16 mouse cellular contexts compared by ENCODE assay signal in the genomic region with DNA sequence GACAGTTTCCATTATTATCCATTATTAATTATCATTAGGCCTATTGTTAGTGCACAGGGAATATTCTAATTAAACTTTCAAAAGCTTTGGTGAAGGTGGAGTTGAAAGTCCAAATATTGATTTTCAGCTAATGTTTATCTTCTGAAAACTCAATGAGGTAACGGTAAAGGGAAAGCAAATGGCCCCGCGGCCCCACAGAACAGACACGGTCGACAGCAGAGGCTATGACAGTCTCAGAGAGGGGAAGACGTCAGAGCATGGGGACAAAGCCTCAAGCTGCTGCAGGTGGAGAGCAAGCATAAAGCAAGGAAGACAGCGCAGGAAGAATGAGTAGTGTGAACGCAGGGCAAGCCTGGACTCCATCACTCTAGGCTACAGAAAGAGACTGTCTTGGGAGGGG. TPM values are rescaled to one million over a fixed set of nuclear protein-coding genes. Genes with fewer than 3 reads are reported as not detected.
A peak's percentile ranks its signal among the peaks of the same experiment; 100 is the strongest.
DNase-seq lines count a peak whose midpoint lies in the region; ATAC-seq and TF ChIP-seq lines count a peak whose summit lies in the region.
"Had no signal": no experiment of that assay in that cellular context is flagged by ENCODE, and none has a peak within 500 bp of the region (broad histone marks: within the 10 kb centered on the region; RNA-seq: fewer than 3 reads in every experiment).

No protein-coding gene starts in this region.

- H3K27ac ChIP-seq in heart, adult 2 months = peak overlapping the region; percentile 72; the same call in 1 of the 2 replicates
- H3K27ac ChIP-seq in midbrain, embryonic 13.5 days = no peak overlapping the region
- H3K27ac ChIP-seq in midbrain, embryonic 16.5 days (ENCODE audit: low read length) = no peak overlapping the region
- H3K27ac ChIP-seq in liver, embryonic 14.5 days = no peak overlapping the region
- H3K27ac ChIP-seq in stomach, embryonic 16.5 days (ENCODE audit: low read length) = no peak overlapping the region
- H3K27ac ChIP-seq: embryonic facial prominence, embryonic 15.5 days; heart, embryonic 15.5 days had no signal

- TF ChIP-seq POLR2A in heart, adult 2 months (IDR thresholded peaks at IDR 0.05; ENCODE audit: insufficient read depth, low read depth, low read length) = no peak

- H3K4me2 ChIP-seq in midbrain, embryonic 13.5 days (replicated peaks) = no peak overlapping the region
- no peak overlapping the region for H3K4me2 ChIP-seq in midbrain, embryonic 16.5 days (ENCODE audit: low read length)
- no peak overlapping the region for H3K4me2 ChIP-seq in liver, embryonic 14.5 days (ENCODE audit: low read depth)
- no peak overlapping the region for H3K4me2 ChIP-seq in stomach, embryonic 16.5 days (ENCODE audit: low read depth, low read length)
- H3K4me2 ChIP-seq: embryonic facial prominence, embryonic 15.5 days; heart, embryonic 15.5 days; stomach, embryonic 15.5 days had no signal

- no peak for DNase-seq in heart, adult 2 months
- no peak for DNase-seq in heart, postnatal 25 days (ENCODE audit: low spot score)
- no peak for DNase-seq in liver, embryonic 14.5 days (ENCODE audit: low read depth in 3 of 3, low spot score in 3 of 3)
- DNase-seq: cerebellum, adult 9-10 months; kidney, postnatal 10 days; thymus, postnatal 25 days had no signal

- H3K4me3 ChIP-seq in heart, adult 2 months = no peak overlapping the region
- H3K4me3 ChIP-seq in midbrain, embryonic 13.5 days (replicated peaks) = no peak overlapping the region
- no peak overlapping the region for H3K4me3 ChIP-seq in midbrain, embryonic 16.5 days (ENCODE audit: low read depth, low read length)
- H3K4me3 ChIP-seq in liver, embryonic 14.5 days (ENCODE audit: insufficient read depth in 1 of 2, low read depth in 2 of 2, low read length in 2 of 2) = no peak overlapping the region
- no peak overlapping the region for H3K4me3 ChIP-seq in stomach, embryonic 16.5 days (replicated peaks; ENCODE audit: low read length)
- H3K4me3 ChIP-seq: embryonic facial prominence, embryonic 15.5 days; heart, embryonic 15.5 days; lung, embryonic 15.5 days; stomach, embryonic 15.5 days had no signal

- WGBS in heart, adult 2 months = 61% methylated on average over 8 of the region's 8 CpGs
- WGBS in midbrain, embryonic 13.5 days = 63% methylated on average over 8 of the region's 8 CpGs
- 70% methylated on average over 8 of the region's 8 CpGs for WGBS in midbrain, embryonic 16.5 days
- 71% methylated on average over 8 of the region's 8 CpGs for WGBS in liver, embryonic 14.5 days (ENCODE audit: insufficient replicate concordance)
- 48% methylated on average over 8 of the region's 8 CpGs for WGBS in stomach, embryonic 16.5 days

- peaks cover 37% of the 10 kb centered on the region for H3K4me1 ChIP-seq in heart, adult 2 months (ENCODE audit: control insufficient read depth, insufficient read depth, low read length)
- peaks cover 17% of the 10 kb centered on the region; the same call in 1 of the 2 replicates for H3K4me1 ChIP-seq in midbrain, embryonic 13.5 days (replicated peaks)
- peaks cover 9% of the 10 kb centered on the region for H3K4me1 ChIP-seq in midbrain, embryonic 16.5 days (ENCODE audit: control insufficient read depth, insufficient read depth, low read length)
- peaks cover 0 to 16% of the 10 kb centered on the region in 2 experiments; a peak in 3 of 4 replicates for H3K4me1 ChIP-seq in liver, embryonic 14.5 days (replicated peaks; ENCODE audit: control insufficient read depth in 2 of 2, insufficient read depth in 2 of 2, low read length in 1 of 2)
- peaks cover 40% of the 10 kb centered on the region for H3K4me1 ChIP-seq in stomach, embryonic 16.5 days (ENCODE audit: control insufficient read depth, insufficient read depth, low read length)

- no peak overlapping the region for H3K9ac ChIP-seq in heart, adult 2 months (ENCODE audit: low read depth, low read length)
- H3K9ac ChIP-seq in midbrain, embryonic 13.5 days (replicated peaks) = no peak overlapping the region
- H3K9ac ChIP-seq in midbrain, embryonic 16.5 days (ENCODE audit: low read depth, low read length) = no peak overlapping the region
- H3K9ac ChIP-seq in liver, embryonic 14.5 days (replicated peaks) = no peak overlapping the region
- H3K9ac ChIP-seq in stomach, embryonic 16.5 days (ENCODE audit: low read length) = no peak overlapping the region
- H3K9ac ChIP-seq: embryonic facial prominence, embryonic 15.5 days; heart, embryonic 15.5 days; lung, embryonic 15.5 days; stomach, embryonic 15.5 days had no signal

- H3K79me2 ChIP-seq in heart, adult 2 months (replicated peaks; ENCODE audit: control insufficient read depth, insufficient read depth, low read length) = peaks cover 4% of the 10 kb centered on the region

- H3K9me3 ChIP-seq in midbrain, embryonic 13.5 days = no peaks in the 10 kb centered on the region
- no peaks in the 10 kb centered on the region for H3K9me3 ChIP-seq in midbrain, embryonic 16.5 days (replicated peaks; ENCODE audit: control insufficient read depth, low read length, poor library complexity, severe bottlenecking)
- H3K9me3 ChIP-seq in liver, embryonic 14.5 days (ENCODE audit: control insufficient read depth, low read length) = no peaks in the 10 kb centered on the region
- no peaks in the 10 kb centered on the region for H3K9me3 ChIP-seq in stomach, embryonic 16.5 days (replicated peaks; ENCODE audit: control insufficient read depth, low read length)
- H3K9me3 ChIP-seq: embryonic facial prominence, embryonic 15.5 days; heart, embryonic 15.5 days; lung, embryonic 15.5 days; stomach, embryonic 15.5 days had no signal

- no peaks in the 10 kb centered on the region for H3K27me3 ChIP-seq in heart, adult 2 months (ENCODE audit: control insufficient read depth, insufficient read depth, low read length)
- H3K27me3 ChIP-seq in midbrain, embryonic 13.5 days = no peaks in the 10 kb centered on the region
- H3K27me3 ChIP-seq in midbrain, embryonic 16.5 days (ENCODE audit: control insufficient read depth, insufficient read depth, low read depth, low read length) = no peaks in the 10 kb centered on the region
- no peaks in the 10 kb centered on the region for H3K27me3 ChIP-seq in liver, embryonic 14.5 days (ENCODE audit: control insufficient read depth, insufficient read depth, low read length)
- H3K27me3 ChIP-seq in stomach, embryonic 16.5 days (ENCODE audit: control insufficient read depth, insufficient read depth, low read length) = no peaks in the 10 kb centered on the region
- H3K27me3 ChIP-seq: embryonic facial prominence, embryonic 15.5 days; heart, embryonic 15.5 days; lung, embryonic 15.5 days; stomach, embryonic 15.5 days had no signal

- ATAC-seq in midbrain, embryonic 13.5 days = 0 out of 2 replicates have a peak, but pooled peaks have one; percentile 30
- no peak for ATAC-seq in midbrain, embryonic 16.5 days
- 0 out of 2 replicates have a peak, but pooled peaks have one; percentile 8 for ATAC-seq in liver, embryonic 14.5 days (ENCODE audit: insufficient read depth)
- ATAC-seq in stomach, embryonic 16.5 days (ENCODE audit: insufficient read depth, low FRiP score) = peak; percentile 30; the same call in 1 of the 2 replicates
- no peak for ATAC-seq in erythroid progenitor cell, adult 5-6 weeks (replicated peaks; ENCODE audit: low FRiP score, poor library complexity, severe bottlenecking)
- ATAC-seq: activated CD4-positive, CD25-positive, alpha-beta regulatory T cell, adult 4 months; inflammation-experienced regulatory T-cells, adult 6 months had no signal

- peaks cover 82% of the 10 kb centered on the region for H3K36me3 ChIP-seq in heart, adult 2 months (ENCODE audit: control insufficient read depth, insufficient read depth, low read length)
- peaks cover 9% of the 10 kb centered on the region; the same call in 1 of the 2 replicates for H3K36me3 ChIP-seq in midbrain, embryonic 13.5 days
- 0 out of 2 replicates have a peak, but pooled peaks cover 2% of the 10 kb centered on the region for H3K36me3 ChIP-seq in midbrain, embryonic 16.5 days (ENCODE audit: control insufficient read depth, insufficient read depth, low read length)
- H3K36me3 ChIP-seq in liver, embryonic 14.5 days (replicated peaks; ENCODE audit: control insufficient read depth, insufficient read depth, low read depth) = peaks cover 17% of the 10 kb centered on the region
- peaks cover 5% of the 10 kb centered on the region; the same call in 1 of the 2 replicates for H3K36me3 ChIP-seq in stomach, embryonic 16.5 days (ENCODE audit: control insufficient read depth, insufficient read depth, low read length)

- TF ChIP-seq EP300 in heart, adult 2 months (IDR thresholded peaks at IDR 0.05; ENCODE audit: insufficient read depth, low read depth, low read length) = no peak
- no peak for TF ChIP-seq EP300 in liver, embryonic 14.5 days (IDR thresholded peaks at IDR 0.05; ENCODE audit: low read depth)

- TF ChIP-seq CTCF in heart, adult 2 months (IDR thresholded peaks at IDR 0.05) = no peak
- no peak for TF ChIP-seq CTCF in liver, embryonic 14.5 days (IDR thresholded peaks at IDR 0.05; ENCODE audit: low read depth)

- intact Hi-C loops in heart, adult 2 months (cut with DNase I) = no loop called here
- intact Hi-C loops in heart, postnatal 25 days (cut with DNase I) = no loop called here

RNA-seq across cellular contexts. Expression of a gene that starts 9.2 kb away (rescaled TPM):
- total RNA-seq in heart, adult 2 months (2021) = 100 to 1,000 TPM; 724 to 814 TPM
- 771 and 1,125 TPM in 2 replicates for polyA plus RNA-seq in heart, adult 2 months (2012; rRNA removed)
- total RNA-seq in heart, postnatal 25 days (2021) = 100 to 1,000 TPM; 627 to 640 TPM
- polyA plus RNA-seq in midbrain, embryonic 13.5 days (2015; fragmentation: Nextera tagmentation; extraction: Ambion mirVana) = 442 and 449 TPM in 2 replicates
- polyA plus RNA-seq in midbrain, embryonic 16.5 days (2015; fragmentation: Nextera tagmentation; extraction: Ambion mirVana) = 627 and 698 TPM in 2 replicates
- 203 and 206 TPM in 2 replicates for polyA plus RNA-seq in liver, embryonic 14.5 days (2012; rRNA removed)
- 396 and 431 TPM in 2 replicates for polyA plus RNA-seq in liver, embryonic 14.5 days (2014; fragmentation: Nextera tagmentation; extraction: Ambion mirVana)
- 1,005 and 1,128 TPM in 2 replicates for polyA plus RNA-seq in stomach, embryonic 16.5 days (2015; fragmentation: Nextera tagmentation; extraction: Ambion mirVana)
- 559 and 848 TPM in 2 replicates for total RNA-seq in erythroid progenitor cell, adult 5-6 weeks (2015; ENCODE audit: low replicate concordance)
- total RNA-seq in erythroid progenitor cell, adult 5-6 weeks (2017; ENCODE audit: low replicate concordance) = 487 and 545 TPM in 2 replicates

RNA-seq across cellular contexts. Expression of a gene that starts 50.3 kb away (rescaled TPM):
- total RNA-seq in heart, adult 2 months (2021) = 10 to 100 TPM; 18.2 to 19.2 TPM
- polyA plus RNA-seq in heart, adult 2 months (2012; rRNA removed) = 5.1 and 9.6 TPM in 2 replicates
- total RNA-seq in heart, postnatal 25 days (2021) = 10 to 100 TPM; 16.4 to 18.7 TPM
- 21.2 and 22.3 TPM in 2 replicates for polyA plus RNA-seq in midbrain, embryonic 13.5 days (2015; fragmentation: Nextera tagmentation; extraction: Ambion mirVana)
- 20.4 and 20.6 TPM in 2 replicates for polyA plus RNA-seq in midbrain, embryonic 16.5 days (2015; fragmentation: Nextera tagmentation; extraction: Ambion mirVana)
- polyA plus RNA-seq in liver, embryonic 14.5 days (2012; rRNA removed) = 11.6 and 15.4 TPM in 2 replicates
- 22.1 and 30.2 TPM in 2 replicates for polyA plus RNA-seq in liver, embryonic 14.5 days (2014; fragmentation: Nextera tagmentation; extraction: Ambion mirVana)
- 11.5 and 19.4 TPM in 2 replicates for polyA plus RNA-seq in stomach, embryonic 16.5 days (2015; fragmentation: Nextera tagmentation; extraction: Ambion mirVana)
- 466 and 515 TPM in 2 replicates for total RNA-seq in erythroid progenitor cell, adult 5-6 weeks (2015; ENCODE audit: low replicate concordance)
- total RNA-seq in erythroid progenitor cell, adult 5-6 weeks (2017; ENCODE audit: low replicate concordance) = 345 and 529 TPM in 2 replicates

Comparison
In these comparisons a context has a peak if more than half of its experiments do, and no peak if none do; other contexts are left out.
1. ATAC-seq: peak in midbrain, embryonic 13.5 days (single experiment), liver, embryonic 14.5 days (single experiment) and stomach, embryonic 16.5 days (single experiment); none in midbrain, embryonic 16.5 days (single experiment) and erythroid progenitor cell, adult 5-6 weeks (single experiment).